Mouse (Mus musculus) ES-E14 (cell line): ENCODE measurements around the gene Gins1.
A peak's percentile ranks its signal among the peaks of the same experiment; 100 is the strongest.

ENCODE experiments used
- HCFC1 ChIP-seq: IDR thresholded peaks from 2 replicates; pipeline ENCODE4 v1.6.1; 2012; ENCODE audit warnings: low read length, inconsistent platforms, borderline replicate concordance; ENCODE audit not compliant: insufficient read depth
- ZNF384 ChIP-seq: IDR thresholded peaks from 2 replicates; pipeline ENCODE4 v1.6.1; 2012; ENCODE audit warnings: low read depth, low read length, inconsistent platforms

- peak; percentile 96 for TF ChIP-seq ZNF384
- TF ChIP-seq HCFC1, result no peak
Measured at GRCm38 (mm10) chr2:150909429-150910039, 4.3 kb downstream of the Gins1 start.
